Mouse (Mus musculus) MEL (cell line): ENCODE results near the gene Eva1c. TPM values are rescaled to one million over a fixed set of nuclear protein-coding genes. Genes with fewer than 3 reads are reported as not detected.

ENCODE experiments used
- DNase-seq: peaks from one replicate; pipeline ENCODE4 v3.0.0; 2011; ENCODE audit warnings: low read depth, low spot score
- H3K27ac ChIP-seq: 2 replicates; pipeline ENCODE4 v1.5.1; 2012; ENCODE audit warnings: low read depth, mild to moderate bottlenecking, control low read depth, low read length, moderate library complexity; ENCODE audit not compliant: control insufficient read depth
- H3K27me3 ChIP-seq, 2 experiments: fragments of 150-350 bp in 1 of 2; sonication (generic) in 1 of 2; 2 replicates each; pipeline ENCODE4 v1.6.1; 2012; ENCODE audit warnings: low read length in 2 of 2, mild to moderate bottlenecking in 2 of 2, improper control_type of control experiment in 1 of 2, moderate library complexity in 1 of 2; ENCODE audit not compliant: insufficient read depth in 2 of 2, control insufficient read depth in 1 of 2
- H3K36me3 ChIP-seq, 2 experiments: 2 replicates each; pipeline ENCODE4 v1.6.1; 2012 to 2014; ENCODE audit warnings: low read length in 2 of 2, improper control_type of control experiment in 1 of 2, inconsistent platforms in 1 of 2, mild to moderate bottlenecking in 1 of 2; ENCODE audit not compliant: insufficient read depth in 2 of 2, control insufficient read depth in 1 of 2
- H3K4me1 ChIP-seq, 2 experiments: fragments of 150-350 bp in 1 of 2; sonication (generic) in 1 of 2; 2 replicates each; pipeline ENCODE4 v1.6.1; 2012; ENCODE audit warnings: low read length in 2 of 2, improper control_type of control experiment in 1 of 2, mild to moderate bottlenecking in 1 of 2; ENCODE audit not compliant: insufficient read depth in 2 of 2, control insufficient read depth in 1 of 2
- H3K4me3 ChIP-seq, 2 experiments: fragments of 150-350 bp in 1 of 2; sonication (generic) in 1 of 2; 2 replicates each; pipeline ENCODE4 v1.5.1; 2012; ENCODE audit warnings: low read depth in 2 of 2, low read length in 2 of 2, mild to moderate bottlenecking in 2 of 2, moderate library complexity in 2 of 2, control low read depth in 1 of 2, improper control_type of control experiment in 1 of 2; ENCODE audit not compliant: control insufficient read depth in 1 of 2, insufficient read depth in 1 of 2
- H3K79me2 ChIP-seq: 2 replicates; pipeline ENCODE4 v1.6.1; 2012; ENCODE audit warnings: mild to moderate bottlenecking, low read length, moderate library complexity; ENCODE audit not compliant: control insufficient read depth, poor library complexity, insufficient read depth
- H3K9ac ChIP-seq: 2 replicates; pipeline ENCODE4 v1.6.1; 2012; ENCODE audit warnings: low read depth, mild to moderate bottlenecking, control low read depth, low read length, moderate library complexity; ENCODE audit not compliant: control insufficient read depth, poor library complexity, severe bottlenecking
- H3K9me3 ChIP-seq: fragments of 150-350 bp; sonication (generic); replicated peaks from 2 replicates; pipeline ENCODE4 v1.6.1; 2012; ENCODE audit warnings: mild to moderate bottlenecking, low read length, improper control_type of control experiment, moderate library complexity; ENCODE audit not compliant: insufficient read depth
- CTCF ChIP-seq, 3 experiments: IDR thresholded peaks in 2 of 3; conservative IDR thresholded peaks in 1 of 3; 2 replicates each; pipeline ENCODE4 v1.5.1; 2011 to 2012; ENCODE audit warnings: low read length in 3 of 3, low read depth in 2 of 3, mild to moderate bottlenecking in 2 of 3, improper control_type of control experiment in 1 of 3, inconsistent platforms in 1 of 3, mixed read lengths in 1 of 3, moderate library complexity in 1 of 3; ENCODE audit not compliant: control insufficient read depth in 1 of 3, insufficient read depth in 1 of 3, poor library complexity in 1 of 3, severe bottlenecking in 1 of 3
- ELF1 ChIP-seq: IDR thresholded peaks from 2 replicates; pipeline ENCODE4 v1.6.1; 2014; ENCODE audit warnings: low read depth, mild to moderate bottlenecking, inconsistent platforms, low read length, improper control_type of control experiment, moderate library complexity
- GABPA ChIP-seq: IDR thresholded peaks from 2 replicates; pipeline ENCODE4 v1.6.1; 2012; ENCODE audit warnings: low read depth, mild to moderate bottlenecking, inconsistent platforms, low read length, improper control_type of control experiment, moderate library complexity
- JUND ChIP-seq: IDR thresholded peaks from 2 replicates; pipeline ENCODE4 v1.6.1; 2011; ENCODE audit warnings: low read depth, mild to moderate bottlenecking, improper control_type of control experiment, low read length
- KAT2A ChIP-seq: conservative IDR thresholded peaks from 2 replicates; pipeline ENCODE4 v1.6.1; 2012; ENCODE audit warnings: low read depth, low read length, improper control_type of control experiment, inconsistent platforms
- MAX ChIP-seq: IDR thresholded peaks from 2 replicates; pipeline ENCODE4 v1.6.1; 2011; ENCODE audit warnings: low read length, improper control_type of control experiment
- MYC ChIP-seq: IDR thresholded peaks from 2 replicates; pipeline ENCODE4 v1.6.1; 2011; ENCODE audit warnings: low read depth, mild to moderate bottlenecking, low read length, improper control_type of control experiment, moderate library complexity
- NELFE ChIP-seq: IDR thresholded peaks from 2 replicates; pipeline ENCODE4 v1.6.1; 2011; ENCODE audit warnings: low read depth, low read length, improper control_type of control experiment
- NRF1 ChIP-seq: IDR thresholded peaks from 2 replicates; pipeline ENCODE4 v1.6.1; 2014; ENCODE audit warnings: low read depth, mild to moderate bottlenecking, inconsistent platforms, low read length, improper control_type of control experiment, moderate library complexity; ENCODE audit not compliant: poor library complexity, insufficient read depth, severe bottlenecking
- POLR2AphosphoS5 ChIP-seq: IDR thresholded peaks from 2 replicates; pipeline ENCODE4 v1.6.1; 2012; ENCODE audit warnings: low read depth, borderline replicate concordance, mild to moderate bottlenecking, inconsistent platforms, low read length, moderate library complexity, mixed read lengths
- RAD21 ChIP-seq: IDR thresholded peaks from 2 replicates; pipeline ENCODE4 v1.6.1; 2011; ENCODE audit warnings: mild to moderate bottlenecking, low read depth, low read length, improper control_type of control experiment
- RCOR1 ChIP-seq: IDR thresholded peaks from 2 replicates; pipeline ENCODE4 v1.6.1; 2012; ENCODE audit warnings: low read depth, mild to moderate bottlenecking, inconsistent platforms, low read length, improper control_type of control experiment
- SIN3A ChIP-seq: IDR thresholded peaks from 2 replicates; pipeline ENCODE4 v1.6.1; 2012; ENCODE audit warnings: low read length, improper control_type of control experiment, inconsistent platforms
- SMC3 ChIP-seq: IDR thresholded peaks from 2 replicates; pipeline ENCODE4 v1.6.1; 2011; ENCODE audit warnings: low read depth, low read length, improper control_type of control experiment
- TBP ChIP-seq: IDR thresholded peaks from 2 replicates; pipeline ENCODE4 v1.8.0; 2011; ENCODE audit warnings: low read depth, low read length, improper control_type of control experiment
- USF1 ChIP-seq: IDR thresholded peaks from 2 replicates; pipeline ENCODE4 v1.6.1; 2014; ENCODE audit warnings: low read depth, mild to moderate bottlenecking, inconsistent platforms, low read length, improper control_type of control experiment, moderate library complexity
- USF2 ChIP-seq, 2 experiments: IDR thresholded peaks; 2 replicates each; pipeline ENCODE4 v1.6.1; 2011 to 2012; ENCODE audit warnings: improper control_type of control experiment in 2 of 2, low read length in 2 of 2, borderline replicate concordance in 1 of 2, inconsistent platforms in 1 of 2, low read depth in 1 of 2, mild to moderate bottlenecking in 1 of 2; ENCODE audit not compliant: insufficient read depth in 1 of 2
- ZC3H11A ChIP-seq: IDR thresholded peaks from 2 replicates; pipeline ENCODE4 v1.6.1; 2012; ENCODE audit warnings: low read depth, mild to moderate bottlenecking, inconsistent platforms, low read length, improper control_type of control experiment
- ZKSCAN1 ChIP-seq: IDR thresholded peaks from 2 replicates; pipeline ENCODE4 v1.6.1; 2012; ENCODE audit warnings: low read depth, mild to moderate bottlenecking, inconsistent platforms, low read length, improper control_type of control experiment, moderate library complexity
- ZNF384 ChIP-seq: IDR thresholded peaks from 2 replicates; pipeline ENCODE4 v1.6.1; 2012; ENCODE audit warnings: low read depth, mild to moderate bottlenecking, inconsistent platforms, low read length, improper control_type of control experiment
- polyA plus RNA-seq, 2 experiments: library from polyadenylated mRNA; stranded (reverse) in 1 of 2; unstranded in 1 of 2; fragments of >175 nt in 1 of 2; fragments of >200 nt in 1 of 2; gene quantifications; 2 replicates each; pipeline versions ENCODE4 v1.2.1 to v1.2.4; 2012; ENCODE audit warnings: low replicate concordance in 2 of 2, low read depth in 1 of 2; ENCODE audit not compliant: insufficient read length in 2 of 2, insufficient read depth in 1 of 2, missing spikeins in 1 of 2
- total RNA-seq: library from RNA; depleted of rRNA; stranded (reverse); fragments of 300-350 nt; gene quantifications from 2 replicates; pipeline ENCODE4 v1.2.3, GENCODE M21; 2012

Eva1c gene
- total and polyA plus RNA-seq, 3 experiments: 0.06 TPM; not detected in 2

- no peak for TF ChIP-seq ZKSCAN1
- TF ChIP-seq GABPA: no peak
- no peak for TF ChIP-seq RCOR1
- no peak for TF ChIP-seq NELFE
- no peak for TF ChIP-seq ZC3H11A
- no peak for TF ChIP-seq SMC3
- TF ChIP-seq CTCF (IDR thresholded peaks at IDR 0.05 in 2 of 3, conservative IDR thresholded peaks at IDR 0.05 in 1 of 3; ENCODE audit: control insufficient read depth in 1 of 3, insufficient read depth in 1 of 3, low read depth in 2 of 3, low read length in 3 of 3, poor library complexity in 1 of 3, severe bottlenecking in 1 of 3): no peak
- no peak for TF ChIP-seq MYC
- peak; percentile 52; the same call in 1 of the 2 replicates for TF ChIP-seq SIN3A
- TF ChIP-seq TBP: no peak
- no peak for TF ChIP-seq KAT2A
These were observed 59.5 kb downstream of the Eva1c start (continued) for GRCm38 (mm10) chr16:90885781-90886565.

DNA sequence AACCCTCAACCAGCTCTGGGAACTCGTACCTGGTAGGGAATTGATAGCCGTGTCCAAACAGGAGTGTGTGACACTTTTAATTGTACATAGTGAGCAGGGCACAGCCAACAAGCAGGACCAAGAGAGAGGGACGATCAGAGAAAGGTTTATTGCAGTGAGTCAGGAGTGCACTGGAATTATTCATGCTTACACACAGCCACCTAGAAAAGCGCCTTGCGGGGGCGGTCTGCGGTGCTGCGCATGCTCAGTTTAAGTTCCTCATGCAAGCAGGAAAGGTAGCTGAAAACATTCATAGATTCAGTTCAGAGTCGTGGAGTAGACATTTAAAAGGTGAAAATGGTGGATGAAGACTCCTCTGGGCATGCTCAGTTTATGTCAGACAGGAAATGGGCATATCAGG, 64.2 kb downstream of the Eva1c start:
- Histone ChIP-seq H3K27ac (no peak overlapping the region), H3K36me3 (peaks cover 0 to 5% of the 10 kb centered on the region in 2 experiments; a peak in 2 of 4 replicates), H3K4me3 (no peak overlapping the region), H3K9ac (no peak overlapping the region), H3K79me2 (no peaks in the 10 kb centered on the region), H3K27me3 (no peaks in the 10 kb centered on the region; a peak in 1 of 4 replicates), H3K9me3 (no peaks in the 10 kb centered on the region), H3K4me1 (peaks cover 2 to 9% of the 10 kb centered on the region in 2 experiments; a peak in 3 of 4 replicates)
- TF ChIP-seq NRF1 (peak; percentile 34; the same call in 1 of the 2 replicates), POLR2AphosphoS5 (no peak)
- no peak for DNase-seq

- TF ChIP-seq SMC3 (no peak), NELFE (no peak), USF1 (no peak), SIN3A (no peak), USF2 (IDR thresholded peaks at IDR 0.05; ENCODE audit: borderline replicate concordance in 1 of 2, insufficient read depth in 1 of 2, low read depth in 1 of 2, low read length in 2 of 2) (no peak), JUND (no peak), RAD21 (no peak), ZNF384 (no peak), ELF1 (no peak), MAX (no peak)
- H3K27ac ChIP-seq: no peak overlapping the region
- H3K36me3 ChIP-seq: no peaks in the 10 kb centered on the region
- no peak overlapping the region for H3K9ac ChIP-seq
- no peak overlapping the region for H3K4me3 ChIP-seq
- H3K79me2 ChIP-seq: no peaks in the 10 kb centered on the region
- no peak for DNase-seq
- H3K4me1 ChIP-seq: no peaks in the 10 kb centered on the region
- no peaks in the 10 kb centered on the region for H3K9me3 ChIP-seq
- no peaks in the 10 kb centered on the region; a peak in 1 of 4 replicates for H3K27me3 ChIP-seq
These were observed 65.1 kb downstream of the Eva1c start for GRCm38 (mm10) chr16:90891601-90892000.
